ENCODE assay signal across 8 mouse cellular contexts in the genomic region with DNA sequence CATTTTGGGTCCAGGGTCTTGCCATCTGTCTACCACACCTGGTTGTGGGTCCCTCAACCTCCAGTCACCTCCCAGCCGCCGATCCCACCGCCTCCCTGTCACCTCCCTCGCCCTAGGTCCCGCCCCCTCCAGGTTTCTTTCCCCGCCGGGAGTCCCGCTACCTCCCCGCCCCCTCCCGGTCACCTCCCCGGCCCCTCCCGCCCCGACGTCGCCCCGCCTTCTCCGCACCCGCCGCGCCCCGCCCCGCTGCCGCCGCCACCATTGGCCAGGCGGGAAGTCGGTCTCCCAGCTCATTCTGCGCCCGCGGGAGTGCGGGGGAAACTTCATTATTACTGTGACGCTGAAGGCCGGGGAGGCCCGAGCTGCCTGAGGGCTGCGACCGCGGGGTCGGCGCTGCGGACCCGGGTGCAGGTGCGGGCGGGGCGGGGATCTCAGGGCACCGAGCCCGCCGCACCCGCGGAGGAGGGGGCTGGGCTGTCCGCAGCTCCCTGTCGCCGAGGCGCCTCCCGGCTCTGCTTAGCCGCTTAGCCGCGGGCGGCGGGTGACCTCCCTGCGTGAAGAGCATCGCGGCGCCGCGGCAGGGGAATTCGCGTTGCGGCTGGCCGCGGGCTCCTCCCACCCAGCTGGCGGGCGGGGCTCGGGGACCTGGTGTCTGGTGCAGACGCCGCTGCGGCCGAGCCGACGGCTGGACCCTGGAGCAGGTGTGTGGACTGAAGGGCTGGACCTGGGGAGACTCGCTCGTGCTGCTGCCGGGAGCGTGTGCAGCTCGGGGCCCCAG. TPM values are rescaled to one million over a fixed set of nuclear protein-coding genes. Genes with fewer than 3 reads are reported as not detected.
DNase-seq lines count a peak whose midpoint lies in the region; ATAC-seq and TF ChIP-seq lines count a peak whose summit lies in the region.

Gene Herc3 (plus strand): TSS at position 234 of the 778 bp plus-strand sequence.

- H3K36me3 ChIP-seq in ES-E14 (ENCODE audit: control insufficient read depth, insufficient read depth, low read length, poor library complexity, severe bottlenecking): no peaks in the 10 kb centered on the region
- H3K36me3 ChIP-seq in forebrain, embryonic 14.5 days (ENCODE audit: control insufficient read depth, insufficient read depth, low read length): no peaks in the 10 kb centered on the region
- no peaks in the 10 kb centered on the region for H3K36me3 ChIP-seq in lung, embryonic 15.5 days

- peak; percentile 84 for ATAC-seq in cerebellum, adult (ENCODE audit: insufficient number of reproducible peaks, low FRiP score, low TSS enrichment)
- ATAC-seq in forebrain, embryonic 14.5 days: peak; percentile 86
- peak; percentile 90 for ATAC-seq in lung, embryonic 15.5 days (ENCODE audit: borderline replicate concordance, extremely low read depth, low FRiP score, low TSS enrichment)

- H3K27ac ChIP-seq in ES-E14 (ENCODE audit: insufficient read depth, low read depth, low read length, poor library complexity, severe bottlenecking): 0 out of 2 replicates have a peak within 1 kb of the TSS, but pooled peaks have one; percentile 9
- peak within 1 kb of the TSS; percentile 77 for H3K27ac ChIP-seq in forebrain, embryonic 14.5 days (ENCODE audit: low read depth, low read length)
- peak within 1 kb of the TSS; percentile 92 for H3K27ac ChIP-seq in lung, embryonic 15.5 days

- H3K27me3 ChIP-seq in forebrain, embryonic 14.5 days (replicated peaks; ENCODE audit: control insufficient read depth, insufficient read depth, low read length): no peaks in the 10 kb centered on the region
- H3K27me3 ChIP-seq in lung, embryonic 15.5 days: no peaks in the 10 kb centered on the region

- H3K4me1 ChIP-seq in ES-E14 (ENCODE audit: control insufficient read depth in 2 of 2, insufficient read depth in 2 of 2, low read length in 2 of 2, poor library complexity in 1 of 2): peaks cover 0 to 3% of the 10 kb centered on the region in 2 experiments; a peak in 1 of 4 replicates
- peaks cover 4% of the 10 kb centered on the region for H3K4me1 ChIP-seq in forebrain, embryonic 14.5 days (ENCODE audit: control insufficient read depth, insufficient read depth, low read length)
- H3K4me1 ChIP-seq in lung, embryonic 15.5 days: 0 out of 2 replicates have a peak, but pooled peaks cover 9% of the 10 kb centered on the region

- peak within 1 kb of the TSS; percentile 84 for H3K9ac ChIP-seq in ES-E14 (ENCODE audit: insufficient read depth, low read depth, low read length, poor library complexity, severe bottlenecking)
- H3K9ac ChIP-seq in forebrain, embryonic 14.5 days (ENCODE audit: low read length): peak within 1 kb of the TSS; percentile 82
- peak within 1 kb of the TSS; percentile 57 for H3K9ac ChIP-seq in lung, embryonic 15.5 days

- WGBS in forebrain, embryonic 14.5 days: under 1% methylated on average over 70 of the region's 83 CpGs
- 1% methylated on average over 80 of the region's 83 CpGs for WGBS in large intestine, adult 2 months
- 0% methylated on average over 66 of the region's 83 CpGs for WGBS in lung, embryonic 15.5 days

- H3K4me2 ChIP-seq in forebrain, embryonic 14.5 days (ENCODE audit: low read length): peak within 1 kb of the TSS; percentile 84
- peak within 1 kb of the TSS; percentile 93 for H3K4me2 ChIP-seq in lung, embryonic 15.5 days

- in situ Hi-C loops in ES-E14 (cut with MboI; ENCODE audit: low sequenced_read_pairs in 2 of 2, unreplicated experiment in 2 of 2): no loop called here

- H3K4me3 ChIP-seq in ES-E14 (ENCODE audit: insufficient read depth in 1 of 2, low read depth in 1 of 2, low read length in 2 of 2, poor library complexity in 1 of 2, severe bottlenecking in 1 of 2): peak within 1 kb of the TSS; percentile 86 to 89
- peak within 1 kb of the TSS; percentile 83 for H3K4me3 ChIP-seq in forebrain, embryonic 14.5 days (ENCODE audit: low read depth, low read length)
- H3K4me3 ChIP-seq in lung, embryonic 15.5 days: peak within 1 kb of the TSS; percentile 72

- no peaks in the 10 kb centered on the region for H3K9me3 ChIP-seq in ES-E14 (ENCODE audit: control insufficient read depth, insufficient read depth, low read depth, low read length)
- H3K9me3 ChIP-seq in forebrain, embryonic 14.5 days (replicated peaks; ENCODE audit: control insufficient read depth, low read length): no peaks in the 10 kb centered on the region
- H3K9me3 ChIP-seq in lung, embryonic 15.5 days: no peaks in the 10 kb centered on the region

- intact Hi-C loops in heart, postnatal 10 days (cut with DNase I): loop anchor here (5.0 kb wide), 1 partner anchor 351 kb away; no protein-coding TSS in a partner anchor

- peak; percentile 68 for DNase-seq in ES-E14 (ENCODE audit: low read depth, low spot score)
- DNase-seq in forebrain, embryonic 14.5 days (ENCODE audit: low spot score): peak; percentile 72
- peak; percentile 78 to 85 for DNase-seq in heart, postnatal 10 days
- DNase-seq in large intestine, adult 2 months (ENCODE audit: low read depth, low spot score): peak; percentile 39
- peak; percentile 66 for DNase-seq in ovary, adult 18-20 months (ENCODE audit: low spot score)
- peak; percentile 37 to 83 for DNase-seq in thymus, postnatal 10 days (ENCODE audit: low spot score in 2 of 2)

TF ChIP-seq in ES-E14, 5 proteins besides CTCF, POLR2A, EP300 and RAD21:
- TF ChIP-seq ZNF384 (IDR thresholded peaks at IDR 0.05; ENCODE audit: low read depth, low read length): no peak
- TF ChIP-seq MAFK (IDR thresholded peaks at IDR 0.05; ENCODE audit: insufficient read depth, low read depth, low read length): no peak

RNA-seq across cellular contexts. Expression of gene Herc3, which starts in this region (rescaled TPM):
- total RNA-seq in ES-E14 (2012; rRNA removed): 14.4 and 14.9 TPM in 2 replicates
- polyA plus RNA-seq in forebrain, embryonic 14.5 days (2014; fragmentation: Nextera tagmentation; extraction: Ambion mirVana): 21.2 and 26.7 TPM in 2 replicates
- total RNA-seq in heart, postnatal 10 days (2021): 100 to 1,000 TPM in 1 of 2 experiments, 10 to 100 TPM in 1; 93.1 to 102 TPM
- polyA plus RNA-seq in large intestine, adult 2 months (2012; rRNA removed): 5.0 and 10.7 TPM in 2 replicates
- 9.3 and 9.9 TPM in 2 replicates for polyA plus RNA-seq in lung, embryonic 15.5 days (2015; fragmentation: Nextera tagmentation; extraction: Ambion mirVana)

Comparison
In these comparisons a context has a peak if more than half of its experiments do, and no peak if none do; other contexts are left out.
1. Peak in every context shown above with its lines: DNase-seq, ATAC-seq, H3K4me3 ChIP-seq and H3K27ac ChIP-seq.
2. H3K27ac ChIP-seq: peak in every context shown above with its lines; median percentile 92 in lung, embryonic 15.5 days; 77 in forebrain, embryonic 14.5 days; 9 in ES-E14.